Mouse (Mus musculus) spleen, adult 2 months (tissue): ENCODE data around the gene Rbms3. TPM values are rescaled to one million over a fixed set of nuclear protein-coding genes. Genes with fewer than 3 reads are reported as not detected.

ENCODE experiments used
- DNase-seq, 2 experiments: peaks; one replicate each; pipeline versions ENCODE4 v3.0.0 to v3.0.0-alpha.2; 2012 to 2021; ENCODE audit warnings: low spot score in 2 of 2, low read depth in 1 of 2
- H3K27ac ChIP-seq: fragments of 200-500 bp; 2 replicates; pipeline ENCODE4 v1.5.1; 2012; ENCODE audit warnings: low read length, inconsistent platforms; ENCODE audit not compliant: insufficient read depth
- H3K27me3 ChIP-seq: fragments of 200-500 bp; 2 replicates; pipeline ENCODE4 v1.6.1; 2012; ENCODE audit warnings: mild to moderate bottlenecking, moderate library complexity, low read length, inconsistent platforms; ENCODE audit not compliant: control insufficient read depth, insufficient read depth
- H3K36me3 ChIP-seq: fragments of 200-500 bp; 2 replicates; pipeline ENCODE4 v1.6.1; 2012; ENCODE audit warnings: mild to moderate bottlenecking, low read length, inconsistent platforms; ENCODE audit not compliant: control insufficient read depth, insufficient read depth
- H3K4me1 ChIP-seq: fragments of 200-500 bp; 2 replicates; pipeline ENCODE4 v1.6.1; 2011; ENCODE audit warnings: inconsistent platforms; ENCODE audit not compliant: control insufficient read depth, insufficient read depth, insufficient read length
- H3K4me3 ChIP-seq: fragments of 200-500 bp; 2 replicates; pipeline ENCODE4 v1.5.1; 2011; ENCODE audit warnings: mild to moderate bottlenecking, inconsistent platforms; ENCODE audit not compliant: insufficient read depth, insufficient read length; ENCODE audit errors: extremely low read depth
- CTCF ChIP-seq: fragments of 200-500 bp; IDR thresholded peaks from 2 replicates; pipeline ENCODE4 v1.5.1; 2011; ENCODE audit warnings: mild to moderate bottlenecking, inconsistent platforms; ENCODE audit not compliant: insufficient read depth, insufficient read length, insufficient replicate concordance; ENCODE audit errors: extremely low read depth
- POLR2A ChIP-seq: fragments of 200-500 bp; IDR thresholded peaks from 2 replicates; pipeline ENCODE4 v1.6.1; 2011; ENCODE audit warnings: low read depth, low read length, inconsistent platforms
- WGBS: fragments of 180-500 bp; shearing (Covaris S2); methylation state at CpG from one replicate; pipeline ENCODE4 v1.1.7; 2018; 5-methylcytosine and 5-hydroxymethylcytosine counted together
- polyA plus RNA-seq: library from polyadenylated mRNA; depleted of rRNA; stranded (reverse); fragments of >200 nt; gene quantifications from 2 replicates; pipeline ENCODE4 v1.2.3, GENCODE M21; 2012

Gene Rbms3
- polyA plus RNA-seq, 1 experiment = 6.8 TPM

DNA sequence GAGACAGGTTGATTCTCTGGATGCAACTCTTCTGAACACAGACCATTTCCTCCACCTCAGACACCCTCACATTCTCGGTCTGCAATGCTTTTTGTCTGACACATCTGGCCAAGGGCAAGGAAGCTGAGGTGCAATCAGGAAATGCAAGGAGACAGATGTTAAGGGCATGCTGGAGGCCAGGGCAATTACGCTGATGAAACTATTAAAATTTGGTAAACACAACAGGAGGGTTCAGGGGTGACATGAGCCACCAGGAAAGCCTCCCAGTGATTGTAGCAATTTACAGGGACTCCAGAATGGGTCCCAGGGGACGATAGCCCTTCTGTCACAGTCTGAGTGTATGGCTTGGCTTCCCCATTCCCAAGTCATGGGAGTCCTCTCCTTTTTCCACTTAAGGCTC is 681.5 kb downstream of the Rbms3 start:
- 58% methylated on average over 3 of the region's 3 CpGs for WGBS

DNA sequence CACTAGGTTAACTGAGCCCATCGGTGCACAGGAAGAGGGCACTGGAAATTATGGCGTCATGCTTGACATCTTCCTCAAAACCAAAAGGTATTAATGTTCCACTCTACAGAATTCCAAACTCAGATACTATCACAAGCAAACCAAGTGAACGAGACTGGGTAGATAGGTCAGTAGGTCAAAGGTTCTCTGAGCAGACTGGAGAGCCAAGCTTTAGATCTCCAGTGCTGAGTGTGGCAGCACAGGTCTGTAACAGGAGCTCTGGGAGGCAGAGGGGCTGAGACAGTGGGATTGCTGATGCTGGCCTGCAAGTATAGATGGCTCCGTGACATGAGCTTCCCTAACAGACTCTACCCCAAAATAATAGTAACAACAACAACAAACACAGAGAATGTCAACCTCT is 682.3 kb downstream of the Rbms3 start:
- Histone ChIP-seq H3K27ac (no peak overlapping the region), H3K4me1 (no peaks in the 10 kb centered on the region), H3K36me3 (no peaks in the 10 kb centered on the region), H3K27me3 (no peaks in the 10 kb centered on the region), H3K4me3 (no peak overlapping the region)
- WGBS = 77% methylated on average over 4 of the region's 4 CpGs
- no peak for TF ChIP-seq CTCF
- no peak for TF ChIP-seq POLR2A
- no peak for DNase-seq

More for the DNA sequence above, 681.5 kb downstream of the Rbms3 start:
- no peaks in the 10 kb centered on the region for H3K4me1 ChIP-seq
- no peak for TF ChIP-seq CTCF
- no peak for TF ChIP-seq POLR2A
- H3K27me3 ChIP-seq = no peaks in the 10 kb centered on the region
- DNase-seq = no peak
- H3K4me3 ChIP-seq = no peak overlapping the region
- H3K27ac ChIP-seq = no peak overlapping the region
- no peaks in the 10 kb centered on the region for H3K36me3 ChIP-seq

DNA sequence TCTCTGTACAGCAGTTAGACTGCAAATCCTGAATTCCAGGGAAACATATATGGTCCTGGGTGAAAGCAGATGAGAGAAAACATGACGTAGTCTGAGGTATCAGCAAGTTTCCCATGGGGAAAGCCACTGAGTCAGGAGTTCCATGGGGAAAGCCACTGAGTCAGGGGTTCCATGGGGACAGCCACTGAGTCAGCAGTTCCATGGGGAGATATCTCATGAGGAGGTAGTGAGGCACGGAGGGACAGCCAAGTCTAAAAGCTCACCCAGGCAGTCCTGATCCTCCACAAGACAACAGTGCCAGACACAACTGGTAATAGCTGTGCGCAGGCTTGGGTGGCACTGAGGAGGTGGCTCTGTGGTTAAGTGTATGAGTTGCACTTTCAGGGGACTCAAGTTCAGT is 682.9 kb downstream of the Rbms3 start:
- no peak for DNase-seq
- TF ChIP-seq CTCF (no peak), POLR2A (no peak)
- H3K4me1 ChIP-seq = no peaks in the 10 kb centered on the region
- no peak overlapping the region for H3K27ac ChIP-seq
- H3K27me3 ChIP-seq = no peaks in the 10 kb centered on the region
- H3K4me3 ChIP-seq = no peak overlapping the region
- no peaks in the 10 kb centered on the region for H3K36me3 ChIP-seq
- WGBS = 89% methylated on average over 3 of the region's 3 CpGs

DNA sequence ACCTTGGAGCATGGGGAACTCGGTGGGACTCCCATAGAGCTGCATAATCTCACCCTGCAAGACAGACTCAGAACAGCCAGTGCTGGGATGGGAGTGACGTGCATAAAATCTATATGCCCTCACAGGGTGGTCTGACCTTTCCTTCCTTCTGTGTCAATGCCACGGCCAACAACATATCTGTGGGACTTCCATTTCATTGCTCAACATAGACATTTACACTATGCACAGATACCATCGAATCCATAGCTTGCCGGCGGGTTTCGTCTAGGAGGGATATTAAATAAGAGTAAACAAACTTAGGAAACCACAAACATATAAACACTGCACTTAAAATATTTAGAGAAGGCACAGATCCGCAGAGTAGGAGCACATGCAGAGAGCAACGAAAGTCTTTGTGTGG is 684.0 kb downstream of the Rbms3 start:
- Histone ChIP-seq H3K27me3 (no peaks in the 10 kb centered on the region), H3K4me1 (no peaks in the 10 kb centered on the region), H3K4me3 (no peak overlapping the region), H3K27ac (no peak overlapping the region), H3K36me3 (no peaks in the 10 kb centered on the region)
- WGBS = 92% methylated on average over 9 of the region's 9 CpGs
- TF ChIP-seq POLR2A (no peak), CTCF (no peak)
- no peak for DNase-seq

DNA sequence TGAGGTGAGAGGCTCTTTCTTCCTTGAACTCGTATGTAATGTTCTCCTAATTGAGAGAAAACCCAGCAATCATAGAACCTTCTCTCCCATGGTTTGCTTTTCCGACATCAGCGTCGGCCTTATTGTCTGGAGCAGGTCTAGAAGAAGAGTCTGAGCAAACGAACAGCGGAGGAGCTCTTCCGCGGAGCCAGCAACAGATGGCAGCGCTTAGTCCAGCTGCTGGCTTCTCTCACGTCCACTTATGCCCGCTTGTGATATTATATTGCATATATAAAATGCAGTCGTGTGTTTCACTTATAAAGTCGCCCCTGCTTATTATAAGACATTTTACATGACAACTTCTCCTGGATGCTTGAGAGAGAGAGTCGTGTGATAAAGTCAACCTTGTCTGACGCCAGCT is 685.8 kb downstream of the Rbms3 start:
- Histone ChIP-seq H3K27ac (no peak overlapping the region), H3K4me1 (no peaks in the 10 kb centered on the region), H3K36me3 (no peaks in the 10 kb centered on the region), H3K4me3 (no peak overlapping the region), H3K27me3 (no peaks in the 10 kb centered on the region)
- 90% methylated on average over 15 of the region's 15 CpGs for WGBS
- no peak for DNase-seq
- no peak for TF ChIP-seq CTCF
- TF ChIP-seq POLR2A = no peak

DNA sequence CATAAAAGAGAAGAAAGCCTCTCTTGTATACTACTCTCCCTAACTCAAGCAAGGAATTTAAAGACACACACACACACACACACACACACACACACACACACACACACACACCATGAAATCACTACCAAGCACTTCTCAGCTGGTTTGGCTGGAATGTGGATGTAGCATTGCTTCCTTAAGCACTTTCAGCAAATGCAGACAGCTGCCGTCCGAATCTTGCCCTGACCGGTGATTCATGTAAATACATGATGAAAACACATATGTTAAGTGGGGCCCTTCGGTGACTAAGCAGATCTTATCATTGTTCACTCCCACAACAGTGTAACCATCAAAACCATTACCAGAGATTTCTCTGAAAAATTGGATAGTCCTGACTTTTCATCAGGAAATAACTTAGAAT is 688.6 kb downstream of the Rbms3 start:
- Histone ChIP-seq H3K27ac (no peak overlapping the region), H3K36me3 (no peaks in the 10 kb centered on the region), H3K4me1 (no peaks in the 10 kb centered on the region), H3K4me3 (no peak overlapping the region), H3K27me3 (no peaks in the 10 kb centered on the region)
- no peak for DNase-seq
- no peak for TF ChIP-seq POLR2A
- no peak for TF ChIP-seq CTCF
- WGBS = 88% methylated on average over 4 of the region's 4 CpGs

DNA sequence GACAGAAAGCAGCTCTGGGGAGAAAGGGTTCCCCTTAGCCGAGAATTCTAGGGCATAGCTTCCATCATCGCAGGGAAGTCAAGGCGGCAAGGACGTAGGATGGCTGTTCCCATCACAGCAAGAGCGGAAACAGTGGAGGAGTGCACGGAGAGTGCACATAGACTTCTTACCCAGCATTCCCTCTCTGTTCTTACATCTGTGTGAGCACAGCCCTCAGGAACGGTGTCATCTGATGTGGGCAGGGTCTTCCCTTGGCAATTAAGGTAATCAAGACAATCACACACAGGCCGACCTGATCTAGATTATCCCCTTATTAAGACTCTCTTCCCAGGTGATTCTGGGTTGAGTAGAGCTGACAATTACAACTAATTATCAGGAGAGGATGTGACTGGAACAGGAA is 689.0 kb downstream of the Rbms3 start:
- H3K27ac ChIP-seq = no peak overlapping the region
- no peak for DNase-seq
- TF ChIP-seq POLR2A (no peak), CTCF (no peak)
- 93% methylated on average over 8 of the region's 8 CpGs for WGBS
- no peaks in the 10 kb centered on the region for H3K27me3 ChIP-seq
- H3K36me3 ChIP-seq = no peaks in the 10 kb centered on the region
- no peak overlapping the region for H3K4me3 ChIP-seq
- no peaks in the 10 kb centered on the region for H3K4me1 ChIP-seq

DNA sequence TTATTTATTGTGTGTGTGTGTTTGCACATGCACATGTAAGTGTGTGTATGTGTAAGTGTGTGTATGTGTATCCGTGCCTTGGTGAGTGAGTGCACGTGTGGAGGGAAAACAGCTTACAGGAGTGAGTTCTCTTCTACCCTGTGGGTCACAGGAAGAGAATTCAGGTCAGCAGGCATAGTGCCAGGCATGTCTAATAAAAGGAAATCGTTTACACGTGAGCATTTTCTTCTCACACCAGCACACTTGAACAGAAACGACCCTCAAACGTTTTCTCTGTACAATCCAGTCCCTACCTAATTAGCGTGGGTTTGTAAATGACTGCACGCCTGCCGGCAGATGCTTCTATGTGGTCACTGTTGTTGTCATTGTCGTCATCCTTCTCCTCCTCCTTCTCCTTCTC is 701.4 kb downstream of the Rbms3 start:
- Histone ChIP-seq H3K4me3 (no peak overlapping the region), H3K36me3 (no peaks in the 10 kb centered on the region), H3K4me1 (no peaks in the 10 kb centered on the region), H3K27me3 (no peaks in the 10 kb centered on the region), H3K27ac (no peak overlapping the region)
- TF ChIP-seq POLR2A (no peak), CTCF (no peak)
- 54% methylated on average over 10 of the region's 10 CpGs for WGBS
- DNase-seq = no peak
